Mouse (Mus musculus): ENCODE measurements at regions not wholly inside any gene's neighbourhood (a gene's known extent, or its start where the extent isn't known, plus 50 kb on each side); places are given as distances from the start of the nearest gene placed in this dataset.

GRCm38 (mm10) chr9:22998306-22998705, 224.6 kb upstream of the Bmper start:
- H3K36me3 ChIP-seq = no peaks in the 10 kb centered on the region
- no peaks in the 10 kb centered on the region for H3K27me3 ChIP-seq (replicated peaks)
- ATAC-seq (ENCODE audit: extremely low read depth, insufficient number of reproducible peaks, low FRiP score, low TSS enrichment) = no peak
- H3K27ac ChIP-seq (replicated peaks) = no peak overlapping the region
- H3K4me3 ChIP-seq = no peak overlapping the region
- no peak overlapping the region for H3K9ac ChIP-seq
- no peaks in the 10 kb centered on the region for H3K4me1 ChIP-seq
- 81% methylated on average over 6 of the region's 6 CpGs for WGBS
- H3K9me3 ChIP-seq = no peaks in the 10 kb centered on the region
- no peak overlapping the region for H3K4me2 ChIP-seq

- H3K9ac ChIP-seq = no peak overlapping the region
- no peaks in the 10 kb centered on the region for H3K27me3 ChIP-seq (replicated peaks)
- H3K27ac ChIP-seq (replicated peaks) = no peak overlapping the region
- H3K36me3 ChIP-seq = no peaks in the 10 kb centered on the region
- no peaks in the 10 kb centered on the region for H3K9me3 ChIP-seq
- no peak overlapping the region for H3K4me3 ChIP-seq
- no peak for ATAC-seq (ENCODE audit: extremely low read depth, insufficient number of reproducible peaks, low FRiP score, low TSS enrichment)
- no peaks in the 10 kb centered on the region for H3K4me1 ChIP-seq
- WGBS = 66% methylated on average over 4 of the region's 4 CpGs
- H3K4me2 ChIP-seq = no peak overlapping the region
These were observed 223.7 kb upstream of the Bmper start for GRCm38 (mm10) chr9:22999181-22999580.

GRCm38 (mm10) chr9:23000200-23000599, 222.7 kb upstream of the Bmper start:
- WGBS = 84% methylated on average over 3 of the region's 3 CpGs
- H3K36me3 ChIP-seq = no peaks in the 10 kb centered on the region
- no peak overlapping the region for H3K4me2 ChIP-seq
- no peak overlapping the region for H3K4me3 ChIP-seq
- no peaks in the 10 kb centered on the region for H3K27me3 ChIP-seq (replicated peaks)
- no peak overlapping the region for H3K9ac ChIP-seq
- H3K27ac ChIP-seq (replicated peaks) = no peak overlapping the region
- ATAC-seq (ENCODE audit: extremely low read depth, insufficient number of reproducible peaks, low FRiP score, low TSS enrichment) = no peak
- peaks cover 6% of the 10 kb centered on the region for H3K4me1 ChIP-seq
- H3K9me3 ChIP-seq = no peaks in the 10 kb centered on the region

GRCm38 (mm10) chr9:23003195-23004061, 219.4 kb upstream of the Bmper start:
- H3K27me3 ChIP-seq (replicated peaks) = no peaks in the 10 kb centered on the region; the same call in 1 of the 2 replicates
- peaks cover 13% of the 10 kb centered on the region for H3K4me1 ChIP-seq
- WGBS = 78% methylated on average over 14 of the region's 14 CpGs
- no peak overlapping the region for H3K27ac ChIP-seq (replicated peaks)
- no peak for ATAC-seq (ENCODE audit: extremely low read depth, insufficient number of reproducible peaks, low FRiP score, low TSS enrichment)
- no peak overlapping the region for H3K9ac ChIP-seq
- H3K9me3 ChIP-seq = no peaks in the 10 kb centered on the region
- H3K4me3 ChIP-seq = no peak overlapping the region
- H3K4me2 ChIP-seq = no peak overlapping the region
- H3K36me3 ChIP-seq = no peaks in the 10 kb centered on the region

GRCm38 (mm10) chr9:23005005-23005404, 217.9 kb upstream of the Bmper start:
- peaks cover 2% of the 10 kb centered on the region; the same call in 1 of the 2 replicates for H3K27me3 ChIP-seq (replicated peaks)
- no peak overlapping the region for H3K27ac ChIP-seq (replicated peaks)
- no peak overlapping the region for H3K4me3 ChIP-seq
- 71% methylated on average over 7 of the region's 7 CpGs for WGBS
- peaks cover 21% of the 10 kb centered on the region for H3K4me1 ChIP-seq
- H3K4me2 ChIP-seq = no peak overlapping the region
- H3K9me3 ChIP-seq = no peaks in the 10 kb centered on the region
- ATAC-seq (ENCODE audit: extremely low read depth, insufficient number of reproducible peaks, low FRiP score, low TSS enrichment) = no peak
- no peaks in the 10 kb centered on the region for H3K36me3 ChIP-seq
- H3K9ac ChIP-seq = no peak overlapping the region

- 6% methylated on average over 24 of the region's 24 CpGs for WGBS
- H3K27me3 ChIP-seq (replicated peaks) = peaks cover 6% of the 10 kb centered on the region; the same call in 1 of the 2 replicates
- H3K4me2 ChIP-seq = peak overlapping the region; percentile 66
- H3K36me3 ChIP-seq = no peaks in the 10 kb centered on the region
- no peak overlapping the region for H3K27ac ChIP-seq (replicated peaks)
- H3K4me3 ChIP-seq = peak overlapping the region; percentile 34
- no peak for ATAC-seq (ENCODE audit: extremely low read depth, insufficient number of reproducible peaks, low FRiP score, low TSS enrichment)
- no peaks in the 10 kb centered on the region for H3K9me3 ChIP-seq
- peaks cover 36% of the 10 kb centered on the region for H3K4me1 ChIP-seq
- peak overlapping the region; percentile 57 for H3K9ac ChIP-seq
These were observed 213.3 kb upstream of the Bmper start for GRCm38 (mm10) chr9:23009462-23010183.

GRCm38 (mm10) chr9:23011316-23011959, 211.4 kb upstream of the Bmper start:
- H3K4me3 ChIP-seq = no peak overlapping the region
- peaks cover 6% of the 10 kb centered on the region; the same call in 1 of the 2 replicates for H3K27me3 ChIP-seq (replicated peaks)
- H3K27ac ChIP-seq (replicated peaks) = no peak overlapping the region
- peaks cover 23% of the 10 kb centered on the region for H3K4me1 ChIP-seq
- no peaks in the 10 kb centered on the region for H3K36me3 ChIP-seq
- no peak for ATAC-seq (ENCODE audit: extremely low read depth, insufficient number of reproducible peaks, low FRiP score, low TSS enrichment)
- H3K9ac ChIP-seq = no peak overlapping the region
- no peak overlapping the region for H3K4me2 ChIP-seq
- 45% methylated on average over 7 of the region's 7 CpGs for WGBS
- H3K9me3 ChIP-seq = 0 out of 2 replicates have a peak, but pooled peaks cover 2% of the 10 kb centered on the region

- ATAC-seq (ENCODE audit: extremely low read depth, insufficient number of reproducible peaks, low FRiP score, low TSS enrichment) = no peak
- H3K27me3 ChIP-seq (replicated peaks) = peaks cover 6% of the 10 kb centered on the region; the same call in 1 of the 2 replicates
- H3K4me2 ChIP-seq = no peak overlapping the region
- H3K9me3 ChIP-seq = 0 out of 2 replicates have a peak, but pooled peaks cover 6% of the 10 kb centered on the region
- no peaks in the 10 kb centered on the region for H3K36me3 ChIP-seq
- H3K9ac ChIP-seq = no peak overlapping the region
- H3K4me3 ChIP-seq = no peak overlapping the region
- 30% methylated on average over 5 of the region's 5 CpGs for WGBS
- H3K27ac ChIP-seq (replicated peaks) = no peak overlapping the region
- peaks cover 23% of the 10 kb centered on the region for H3K4me1 ChIP-seq
These were observed 210.7 kb upstream of the Bmper start for GRCm38 (mm10) chr9:23012130-23012529.

- no peak overlapping the region for H3K9ac ChIP-seq
- 87% methylated on average over 1 of the region's 1 CpGs for WGBS
- H3K9me3 ChIP-seq = 0 out of 2 replicates have a peak, but pooled peaks cover 6% of the 10 kb centered on the region
- H3K27me3 ChIP-seq (replicated peaks) = no peaks in the 10 kb centered on the region
- no peaks in the 10 kb centered on the region for H3K36me3 ChIP-seq
- H3K27ac ChIP-seq (replicated peaks) = no peak overlapping the region
- 0 out of 2 replicates have a peak, but pooled peaks cover 6% of the 10 kb centered on the region for H3K4me1 ChIP-seq
- no peak overlapping the region for H3K4me2 ChIP-seq
- H3K4me3 ChIP-seq = no peak overlapping the region
- no peak for ATAC-seq (ENCODE audit: extremely low read depth, insufficient number of reproducible peaks, low FRiP score, low TSS enrichment)
These were observed 206.1 kb upstream of the Bmper start for GRCm38 (mm10) chr9:23016733-23017132.

GRCm38 (mm10) chr9:23024061-23024460, 198.8 kb upstream of the Bmper start:
- no peak for ATAC-seq (ENCODE audit: extremely low read depth, insufficient number of reproducible peaks, low FRiP score, low TSS enrichment)
- H3K4me1 ChIP-seq = peaks cover 9% of the 10 kb centered on the region
- H3K27ac ChIP-seq (replicated peaks) = no peak overlapping the region

GRCm38 (mm10) chr9:23025247-23025646, 197.6 kb upstream of the Bmper start:
- peaks cover 20% of the 10 kb centered on the region for H3K4me1 ChIP-seq
- no peak for ATAC-seq (ENCODE audit: extremely low read depth, insufficient number of reproducible peaks, low FRiP score, low TSS enrichment)
- no peaks in the 10 kb centered on the region for H3K36me3 ChIP-seq
- no peak overlapping the region for H3K4me2 ChIP-seq
- H3K9me3 ChIP-seq = no peaks in the 10 kb centered on the region
- WGBS = 74% methylated on average over 8 of the region's 8 CpGs
- no peak overlapping the region for H3K9ac ChIP-seq
- H3K27me3 ChIP-seq (replicated peaks) = no peaks in the 10 kb centered on the region
- no peak overlapping the region for H3K27ac ChIP-seq (replicated peaks)
- no peak overlapping the region for H3K4me3 ChIP-seq

More at GRCm38 (mm10) chr9:23024061-23024460, 198.8 kb upstream of the Bmper start:
- H3K9me3 ChIP-seq = no peaks in the 10 kb centered on the region
- no peak overlapping the region for H3K4me3 ChIP-seq
- no peaks in the 10 kb centered on the region for H3K36me3 ChIP-seq
- no peaks in the 10 kb centered on the region for H3K27me3 ChIP-seq (replicated peaks)
- H3K4me2 ChIP-seq = no peak overlapping the region
- no peak overlapping the region for H3K9ac ChIP-seq
- WGBS = 83% methylated on average over 5 of the region's 5 CpGs
